Mouse (Mus musculus) inflammation-experienced regulatory T-cells, adult 16 weeks (primary cell): ENCODE results near the gene Myl6b. TPM values are rescaled to one million over a fixed set of nuclear protein-coding genes. Genes with fewer than 3 reads are reported as not detected.

Experiments
- polyA plus RNA-seq: library from polyadenylated mRNA; unstranded; fragments of 100-300 nt; shearing (Covaris generic); gene quantifications from one replicate; pipeline ENCODE4 v1.2.1, GENCODE M21; 2017

Myl6b gene
- 5.6 TPM for polyA plus RNA-seq

GRCm38 (mm10) chr10:128498590-128498989 is at the start of gene Myl6b:
Myl6b (minus strand) TSS chr10:128498685.

GRCm38 (mm10) chr10:128547361-128548032 is 49.0 kb upstream of the Myl6b start, which contains the start of gene Zc3h10:
Zc3h10 (minus strand) TSS chr10:128547774.

GRCm38 (mm10) chr10:128525671-128526308 is 27.3 kb upstream of the Myl6b start, which contains the start of gene Esyt1:
Esyt1 (minus strand) TSS chr10:128525871.

GRCm38 (mm10) chr10:128493695-128494666 is 4.5 kb downstream of the Myl6b start, which contains the start of gene Myl6:
Myl6 (minus strand) TSS chr10:128494145.

GRCm38 (mm10) chr10:128458719-128459408 is 39.6 kb downstream of the Myl6b start, which contains the start of gene Smarcc2:
Smarcc2 (plus strand) TSS chr10:128459248.

Other genes with a start within 250 kb of the Myl6b start
- not detected for gene Apon, start 244.6 kb downstream of the Myl6b start, polyA plus RNA-seq
- gene Apof, start 230.0 kb downstream of the Myl6b start, polyA plus RNA-seq = not detected
- gene Stat2, start 228.1 kb downstream of the Myl6b start, polyA plus RNA-seq = 92.9 TPM
- gene Il23a, start 199.9 kb downstream of the Myl6b start, polyA plus RNA-seq = not detected
- 54.5 TPM for gene Pan2, start 195.3 kb downstream of the Myl6b start, polyA plus RNA-seq
- 151 TPM for gene Cnpy2, start 176.2 kb downstream of the Myl6b start, polyA plus RNA-seq
- gene Cs, start 161.0 kb downstream of the Myl6b start, polyA plus RNA-seq = 200 TPM
- 12.5 TPM for gene Coq10a, start 129.7 kb downstream of the Myl6b start, polyA plus RNA-seq
- gene Ankrd52, start 121.6 kb downstream of the Myl6b start, polyA plus RNA-seq = 2.0 TPM
- gene Slc39a5, start 97.5 kb downstream of the Myl6b start, polyA plus RNA-seq = 0.71 TPM
- gene Nabp2, start 87.2 kb downstream of the Myl6b start, polyA plus RNA-seq = 130 TPM
- gene Rnf41, start 87.0 kb downstream of the Myl6b start, polyA plus RNA-seq = 58.1 TPM
- 143 TPM for gene Smarcc2, start 39.4 kb downstream of the Myl6b start, polyA plus RNA-seq
- 1,346 TPM for gene Myl6, start 4.5 kb downstream of the Myl6b start, polyA plus RNA-seq
- gene Esyt1, start 27.2 kb upstream of the Myl6b start, polyA plus RNA-seq = 212 TPM
- 40.2 TPM for gene Zc3h10, start 49.1 kb upstream of the Myl6b start, polyA plus RNA-seq
- gene Rpl41, start 50.6 kb upstream of the Myl6b start, polyA plus RNA-seq = 2,472 TPM
- 35.3 TPM for gene Pa2g4, start 67.3 kb upstream of the Myl6b start, polyA plus RNA-seq
- gene Erbb3, start 91.0 kb upstream of the Myl6b start, polyA plus RNA-seq = 12.6 TPM
- 590 TPM for gene Rps26, start 128.1 kb upstream of the Myl6b start, polyA plus RNA-seq
- 171 TPM for gene Ikzf4, start 147.3 kb upstream of the Myl6b start, polyA plus RNA-seq
- 61.8 TPM for gene Suox, start 175.4 kb upstream of the Myl6b start, polyA plus RNA-seq
- gene Rab5b, start 197.6 kb upstream of the Myl6b start, polyA plus RNA-seq = 56.8 TPM
- gene Pmel, start 205.5 kb upstream of the Myl6b start, polyA plus RNA-seq = 4.6 TPM
- gene Cdk2, start 206.3 kb upstream of the Myl6b start, polyA plus RNA-seq = 47.2 TPM
- 706 TPM for gene Dgka, start 246.2 kb upstream of the Myl6b start, polyA plus RNA-seq
- 31.6 TPM for gene Pym1, start 249.2 kb upstream of the Myl6b start, polyA plus RNA-seq